Mouse (Mus musculus): ENCODE data around the gene Ddi2.

GRCm38 (mm10) chr4:141686525-141686924 lies 36.7 kb downstream of the Ddi2 start:
- TF ChIP-seq CTCF (IDR thresholded peaks at IDR 0.05; ENCODE audit: control insufficient read depth, insufficient read depth, insufficient read length) (no peak), MAX (IDR thresholded peaks at IDR 0.05) (no peak), USF1 (IDR thresholded peaks at IDR 0.05; ENCODE audit: low read depth) (no peak), FOSL1 (IDR thresholded peaks at IDR 0.05; ENCODE audit: insufficient read depth, low read length, poor library complexity, severe bottlenecking) (no peak)

Data from C2C12 (cell line).